Mouse (Mus musculus) kidney, adult 2 months (tissue): Measurements from ENCODE around the gene Uap1.

Experiments used
- CTCF ChIP-seq: fragments of 200-500 bp; conservative IDR thresholded peaks from 2 replicates; pipeline ENCODE4 v1.5.1; 2011; ENCODE audit warnings: low read depth, mild to moderate bottlenecking, control low read depth, low read length, moderate library complexity, mixed read lengths; ENCODE audit not compliant: insufficient read depth, insufficient read length
- POLR2A ChIP-seq: fragments of 200-500 bp; IDR thresholded peaks from one replicate; pipeline ENCODE4 v1.6.1; 2011; ENCODE audit warnings: low read depth, low read length, control low read depth

DNA sequence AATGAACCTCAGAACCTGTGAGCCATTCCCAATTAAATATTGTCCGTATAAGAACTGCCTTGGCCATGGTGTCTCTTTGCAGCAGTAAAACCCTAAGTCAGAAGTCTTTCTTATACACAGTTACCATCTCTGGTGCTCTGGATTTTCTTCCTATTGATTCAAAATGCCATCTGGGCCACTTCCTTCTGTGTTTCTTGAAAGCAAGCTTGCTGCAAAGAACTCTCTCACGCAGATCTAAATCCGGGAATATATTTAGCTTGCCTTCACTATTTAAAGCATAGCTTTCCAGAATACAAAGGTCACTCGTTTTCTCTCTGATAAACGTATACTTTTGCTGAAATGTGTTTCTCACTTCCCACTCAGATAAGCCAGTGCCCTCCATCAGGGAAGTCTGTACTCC, 11.8 kb upstream of the Uap1 start:
- TF ChIP-seq CTCF (no peak), POLR2A (no peak)
